Mouse (Mus musculus): Measurements from ENCODE around the gene Ecm2. TPM values are rescaled to one million over a fixed set of nuclear protein-coding genes. Genes with fewer than 3 reads are reported as not detected.

Ecm2 gene
- total and polyA plus RNA-seq, 2 experiments: 0.07 to 0.55 TPM

- Histone ChIP-seq H3K9ac (ENCODE audit: low read depth, low read length) (no peak overlapping the region), H3K27me3 (ENCODE audit: control insufficient read depth, insufficient read depth, low read length) (no peaks in the 10 kb centered on the region), H3K79me2 (ENCODE audit: control insufficient read depth, insufficient read depth, low read length) (no peaks in the 10 kb centered on the region), H3K27ac (replicated peaks; ENCODE audit: insufficient read depth, low read depth, low read length) (no peak overlapping the region), H3K4me3 (ENCODE audit: insufficient read depth, low read depth, low read length) (no peak overlapping the region), H3K36me3 (ENCODE audit: control insufficient read depth, insufficient read depth, low read length) (no peaks in the 10 kb centered on the region), H3K4me1 (ENCODE audit: control insufficient read depth, insufficient read depth, low read length) (no peaks in the 10 kb centered on the region)
- no peak for TF ChIP-seq CTCF (IDR thresholded peaks at IDR 0.05; ENCODE audit: low read depth, low read length)
- TF ChIP-seq POLR2A (IDR thresholded peaks at IDR 0.05; ENCODE audit: extremely low read depth, insufficient read depth, low read length): no peak
- 89% methylated on average over 1 of the region's 1 CpGs for WGBS
- no peak for DNase-seq (ENCODE audit: extremely low read depth, low read depth, low spot score)
Observed at GRCm38 (mm10) chr13:49546517-49546916, 41.9 kb downstream of the Ecm2 start.

DNA sequence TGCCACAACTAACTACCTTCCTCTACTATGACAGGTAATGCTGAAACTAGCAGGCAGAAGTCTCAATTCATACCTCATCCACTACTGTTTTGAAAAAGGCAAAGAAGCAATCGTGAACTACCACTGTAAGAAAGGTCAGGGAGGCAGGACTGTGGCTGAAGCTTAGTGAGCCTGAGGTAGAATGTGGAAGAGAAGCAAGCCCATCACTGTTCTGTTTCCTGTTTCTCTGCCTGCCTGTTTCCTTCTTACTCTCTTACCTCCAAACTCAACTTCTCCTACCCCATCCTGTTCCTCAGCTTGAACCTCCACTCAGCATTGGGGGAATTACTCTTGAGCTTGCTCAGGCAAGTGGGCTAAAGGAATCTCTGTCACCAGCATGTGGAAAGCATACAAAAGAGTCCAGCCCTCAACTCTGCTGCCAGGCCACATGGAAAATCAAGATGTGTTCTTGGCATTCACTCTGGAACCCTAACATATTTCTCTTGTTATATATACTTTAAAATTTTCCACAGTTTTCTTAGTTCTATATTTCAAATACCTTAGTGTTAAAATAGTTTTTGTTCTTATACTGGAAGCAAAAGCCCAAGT lies 43.0 kb downstream of the Ecm2 start:
- no peaks in the 10 kb centered on the region for H3K79me2 ChIP-seq (ENCODE audit: control insufficient read depth, insufficient read depth, low read length)
- H3K36me3 ChIP-seq (ENCODE audit: control insufficient read depth, insufficient read depth, low read length): no peaks in the 10 kb centered on the region
- no peaks in the 10 kb centered on the region for H3K27me3 ChIP-seq (ENCODE audit: control insufficient read depth, insufficient read depth, low read length)
- no peak overlapping the region for H3K9ac ChIP-seq (ENCODE audit: low read depth, low read length)
- H3K27ac ChIP-seq (replicated peaks; ENCODE audit: insufficient read depth, low read depth, low read length): no peak overlapping the region
- no peaks in the 10 kb centered on the region for H3K4me1 ChIP-seq (ENCODE audit: control insufficient read depth, insufficient read depth, low read length)
- TF ChIP-seq CTCF (IDR thresholded peaks at IDR 0.05; ENCODE audit: low read depth, low read length) (no peak), POLR2A (IDR thresholded peaks at IDR 0.05; ENCODE audit: extremely low read depth, insufficient read depth, low read length) (no peak)
- H3K4me3 ChIP-seq (ENCODE audit: insufficient read depth, low read depth, low read length): no peak overlapping the region
- 70% methylated on average over 1 of the region's 1 CpGs for WGBS
- no peak for DNase-seq (ENCODE audit: extremely low read depth, low read depth, low spot score)

DNA sequence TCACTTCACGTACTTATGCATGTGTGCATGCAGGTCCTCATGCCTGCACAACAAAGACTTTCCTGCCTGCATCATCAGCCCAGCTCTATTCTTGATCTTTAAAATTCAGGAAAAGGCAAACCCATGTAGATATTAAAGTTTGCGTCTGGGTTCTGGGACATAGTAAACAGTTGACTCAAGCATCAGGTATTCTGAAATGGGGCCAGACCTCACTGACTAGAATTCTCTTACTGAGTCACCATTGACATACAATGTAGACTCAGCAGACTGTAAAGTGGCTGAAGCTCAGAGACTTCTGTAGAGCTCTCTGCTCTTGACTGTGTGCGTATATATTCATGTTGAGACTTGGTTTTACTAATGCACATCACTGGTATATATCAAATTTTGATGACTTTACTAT lies 45.0 kb downstream of the Ecm2 start:
- no peak for DNase-seq (ENCODE audit: extremely low read depth, low read depth, low spot score)
- no peak overlapping the region for H3K4me3 ChIP-seq (ENCODE audit: insufficient read depth, low read depth, low read length)
- 95% methylated on average over 3 of the region's 3 CpGs for WGBS
- H3K36me3 ChIP-seq (ENCODE audit: control insufficient read depth, insufficient read depth, low read length): no peaks in the 10 kb centered on the region
- no peak overlapping the region for H3K9ac ChIP-seq (ENCODE audit: low read depth, low read length)
- no peaks in the 10 kb centered on the region for H3K27me3 ChIP-seq (ENCODE audit: control insufficient read depth, insufficient read depth, low read length)
- TF ChIP-seq CTCF (IDR thresholded peaks at IDR 0.05; ENCODE audit: low read depth, low read length) (no peak), POLR2A (IDR thresholded peaks at IDR 0.05; ENCODE audit: extremely low read depth, insufficient read depth, low read length) (no peak)
- no peak overlapping the region for H3K27ac ChIP-seq (replicated peaks; ENCODE audit: insufficient read depth, low read depth, low read length)
- H3K79me2 ChIP-seq (ENCODE audit: control insufficient read depth, insufficient read depth, low read length): no peaks in the 10 kb centered on the region
- no peaks in the 10 kb centered on the region for H3K4me1 ChIP-seq (ENCODE audit: control insufficient read depth, insufficient read depth, low read length)

DNA sequence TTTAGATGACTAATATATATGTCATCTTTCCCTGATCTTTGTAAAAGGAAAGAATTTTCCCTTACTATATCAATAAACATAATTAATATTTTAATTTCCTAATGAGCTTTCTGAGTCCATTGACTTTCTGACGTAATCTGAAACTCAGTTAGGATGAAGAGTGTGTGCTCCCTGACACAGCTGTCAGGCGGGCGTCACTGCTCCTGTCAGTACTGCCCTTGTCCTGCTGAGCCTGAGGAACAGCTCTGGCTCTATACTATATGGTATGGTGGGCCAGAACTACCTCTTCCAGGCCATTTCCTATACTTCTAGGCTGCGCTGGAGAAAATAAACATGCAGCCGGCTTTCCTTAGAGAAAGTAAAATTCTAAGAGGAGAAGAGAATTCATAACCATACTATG lies 49.9 kb downstream of the Ecm2 start:
- no peaks in the 10 kb centered on the region for H3K79me2 ChIP-seq (ENCODE audit: control insufficient read depth, insufficient read depth, low read length)
- H3K27ac ChIP-seq (replicated peaks; ENCODE audit: insufficient read depth, low read depth, low read length): no peak overlapping the region
- no peaks in the 10 kb centered on the region for H3K36me3 ChIP-seq (ENCODE audit: control insufficient read depth, insufficient read depth, low read length)
- no peaks in the 10 kb centered on the region for H3K27me3 ChIP-seq (ENCODE audit: control insufficient read depth, insufficient read depth, low read length)
- 98% methylated on average over 5 of the region's 5 CpGs for WGBS
- no peaks in the 10 kb centered on the region for H3K4me1 ChIP-seq (ENCODE audit: control insufficient read depth, insufficient read depth, low read length)
- TF ChIP-seq POLR2A (IDR thresholded peaks at IDR 0.05; ENCODE audit: extremely low read depth, insufficient read depth, low read length): no peak
- no peak overlapping the region for H3K9ac ChIP-seq (ENCODE audit: low read depth, low read length)
- H3K4me3 ChIP-seq (ENCODE audit: insufficient read depth, low read depth, low read length): no peak overlapping the region
- no peak for DNase-seq (ENCODE audit: extremely low read depth, low read depth, low spot score)

DNA sequence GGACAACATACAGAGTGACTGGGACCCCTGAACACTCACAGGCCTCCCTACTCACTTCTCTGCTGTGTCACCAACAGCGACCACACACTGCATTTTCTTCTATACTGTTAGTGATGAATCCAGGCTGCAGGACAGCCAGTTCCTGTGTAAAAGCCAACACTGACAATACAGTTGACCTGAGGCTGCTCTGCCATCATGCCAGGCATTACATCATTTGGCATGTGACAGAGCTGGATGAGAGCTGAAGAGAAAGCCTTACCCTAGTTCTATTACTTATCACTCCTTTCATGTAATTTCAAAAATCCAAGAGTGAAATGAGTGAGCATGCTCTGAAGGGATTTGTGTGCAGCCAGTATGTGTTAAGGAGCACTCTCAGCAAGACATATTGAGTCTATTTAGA lies 51.6 kb downstream of the Ecm2 start:
- no peak for TF ChIP-seq CTCF (IDR thresholded peaks at IDR 0.05; ENCODE audit: low read depth, low read length)
- TF ChIP-seq POLR2A (IDR thresholded peaks at IDR 0.05; ENCODE audit: extremely low read depth, insufficient read depth, low read length): no peak
- Histone ChIP-seq H3K27ac (replicated peaks; ENCODE audit: insufficient read depth, low read depth, low read length) (no peak overlapping the region), H3K9ac (ENCODE audit: low read depth, low read length) (no peak overlapping the region), H3K4me1 (ENCODE audit: control insufficient read depth, insufficient read depth, low read length) (no peaks in the 10 kb centered on the region), H3K36me3 (ENCODE audit: control insufficient read depth, insufficient read depth, low read length) (no peaks in the 10 kb centered on the region), H3K4me3 (ENCODE audit: insufficient read depth, low read depth, low read length) (no peak overlapping the region), H3K79me2 (ENCODE audit: control insufficient read depth, insufficient read depth, low read length) (no peaks in the 10 kb centered on the region), H3K27me3 (ENCODE audit: control insufficient read depth, insufficient read depth, low read length) (no peaks in the 10 kb centered on the region)
- peak; percentile 17 for DNase-seq (ENCODE audit: extremely low read depth, low read depth, low spot score)
- 78% methylated on average over 1 of the region's 1 CpGs for WGBS

DNA sequence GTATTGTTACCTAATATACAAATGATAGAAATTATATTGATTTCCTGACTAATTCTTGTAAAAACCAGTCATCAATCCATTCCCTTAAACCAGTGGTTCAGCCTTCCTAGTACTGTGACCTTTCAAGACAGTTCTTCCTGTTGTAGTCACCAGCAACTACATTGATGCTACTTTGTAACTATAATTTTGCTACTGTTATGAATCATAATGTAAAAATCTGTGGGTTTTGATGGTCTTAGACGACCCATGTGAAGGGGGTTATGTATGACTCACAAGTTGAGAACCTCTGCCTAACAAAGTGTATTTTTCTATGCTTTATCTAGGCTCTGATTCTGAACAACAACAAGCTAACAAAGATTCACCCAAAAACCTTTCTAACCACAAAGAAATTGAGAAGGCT lies 52.3 kb downstream of the Ecm2 start:
- TF ChIP-seq POLR2A (IDR thresholded peaks at IDR 0.05; ENCODE audit: extremely low read depth, insufficient read depth, low read length) (no peak), CTCF (IDR thresholded peaks at IDR 0.05; ENCODE audit: low read depth, low read length) (no peak)
- H3K4me1 ChIP-seq (ENCODE audit: control insufficient read depth, insufficient read depth, low read length): no peaks in the 10 kb centered on the region
- H3K36me3 ChIP-seq (ENCODE audit: control insufficient read depth, insufficient read depth, low read length): no peaks in the 10 kb centered on the region

More for the DNA sequence above, 52.3 kb downstream of the Ecm2 start:
- Histone ChIP-seq H3K9ac (ENCODE audit: low read depth, low read length) (no peak overlapping the region), H3K27me3 (ENCODE audit: control insufficient read depth, insufficient read depth, low read length) (no peaks in the 10 kb centered on the region), H3K4me3 (ENCODE audit: insufficient read depth, low read depth, low read length) (no peak overlapping the region), H3K79me2 (ENCODE audit: control insufficient read depth, insufficient read depth, low read length) (no peaks in the 10 kb centered on the region), H3K27ac (replicated peaks; ENCODE audit: insufficient read depth, low read depth, low read length) (no peak overlapping the region)
- no peak for DNase-seq (ENCODE audit: extremely low read depth, low read depth, low spot score)
- 77% methylated on average over 1 of the region's 1 CpGs for WGBS

Data from liver, adult 2 months (tissue).